Mouse (Mus musculus) forebrain, embryonic 16.5 days (tissue): ENCODE data around the gene Adamtsl1. TPM values are rescaled to one million over a fixed set of nuclear protein-coding genes. Genes with fewer than 3 reads are reported as not detected.

Source experiments
- ATAC-seq: fragments of 200-750 bp; cut with Nextera tagmentation; 2 replicates; pipeline ENCODE4 v1.8.0; 2017; ENCODE audit warnings: mild to moderate bottlenecking, moderate library complexity
- H3K27ac ChIP-seq: fragments of 300-500 bp; sonication (generic); 2 replicates; pipeline ENCODE4 v1.5.1; 2014; ENCODE audit warnings: low read length, control low read depth
- H3K27me3 ChIP-seq: fragments of 300-500 bp; sonication (generic); replicated peaks from 2 replicates; pipeline ENCODE4 v1.6.1; 2014; ENCODE audit warnings: low read length; ENCODE audit not compliant: control insufficient read depth, insufficient read depth
- H3K36me3 ChIP-seq: fragments of 300-500 bp; sonication (generic); 2 replicates; pipeline ENCODE4 v1.6.1; 2014; ENCODE audit not compliant: control insufficient read depth, insufficient read depth
- H3K4me1 ChIP-seq: fragments of 300-500 bp; sonication (generic); replicated peaks from 2 replicates; pipeline ENCODE4 v1.6.1; 2014; ENCODE audit warnings: low read length; ENCODE audit not compliant: control insufficient read depth, insufficient read depth
- H3K4me2 ChIP-seq: fragments of 300-500 bp; sonication (generic); 2 replicates; pipeline ENCODE4 v1.6.1; 2014; ENCODE audit warnings: mild to moderate bottlenecking, low read length, control low read depth
- H3K4me3 ChIP-seq: fragments of 300-500 bp; sonication (generic); replicated peaks from 2 replicates; pipeline ENCODE4 v1.5.1; 2014; ENCODE audit warnings: mild to moderate bottlenecking, low read length, control low read depth
- H3K9ac ChIP-seq: fragments of 300-500 bp; sonication (generic); replicated peaks from 2 replicates; pipeline ENCODE4 v1.6.1; 2014; ENCODE audit warnings: low read depth, low read length, control low read depth
- H3K9me3 ChIP-seq: fragments of 300-500 bp; sonication (generic); 2 replicates; pipeline ENCODE4 v1.6.1; 2016; ENCODE audit warnings: low read length; ENCODE audit not compliant: control insufficient read depth
- WGBS: fragments of 180-500 bp; shearing (Covaris S2); extraction: QIAGEN DNeasy Blood & Tissue Kit; methylation state at CpG from one replicate; pipeline ENCODE4 v1.1.7; 2014; 5-methylcytosine and 5-hydroxymethylcytosine counted together
- polyA plus RNA-seq: library from polyadenylated mRNA; unstranded; fragments of >200 nt; fragmentation: Nextera tagmentation; extraction: Ambion mirVana; gene quantifications from 2 replicates; pipeline ENCODE4 v1.2.1, GENCODE M21; 2015

Adamtsl1 gene
- polyA plus RNA-seq, 1 experiment from 2014 or later, result 6.7 TPM

GRCm38 (mm10) chr4:85529852-85530251, 15.9 kb downstream of the Adamtsl1 start:
- no peak overlapping the region for H3K4me3 ChIP-seq
- H3K36me3 ChIP-seq, result no peaks in the 10 kb centered on the region
- H3K9me3 ChIP-seq, result no peaks in the 10 kb centered on the region
- no peak overlapping the region for H3K9ac ChIP-seq
- H3K27me3 ChIP-seq, result no peaks in the 10 kb centered on the region
- WGBS, result 91% methylated on average over 1 of the region's 1 CpGs
- ATAC-seq, result no peak
- H3K4me2 ChIP-seq, result no peak overlapping the region
- no peaks in the 10 kb centered on the region for H3K4me1 ChIP-seq
- no peak overlapping the region for H3K27ac ChIP-seq

DNA sequence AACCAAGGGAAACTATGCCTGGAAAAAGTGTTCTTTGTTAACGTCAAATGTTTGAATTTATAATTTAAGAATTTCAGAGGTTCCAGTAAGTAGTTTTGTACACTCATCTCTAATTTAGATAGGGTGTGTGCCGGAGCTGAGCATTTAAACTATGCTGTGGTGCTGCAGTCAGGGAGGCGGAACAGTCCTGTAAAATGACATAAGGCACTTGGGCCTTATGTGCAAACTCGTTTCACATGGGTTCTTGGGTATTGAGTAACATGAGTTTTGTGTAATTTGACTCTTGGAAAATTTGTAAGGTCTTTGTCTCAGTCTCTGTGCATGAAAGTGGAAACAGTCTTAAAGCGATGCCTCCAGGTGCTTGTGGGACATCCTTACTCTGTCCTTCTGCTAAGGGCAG, 25.7 kb downstream of the Adamtsl1 start:
- no peak overlapping the region for H3K4me2 ChIP-seq
- ATAC-seq, result no peak
- no peaks in the 10 kb centered on the region for H3K27me3 ChIP-seq
- H3K9ac ChIP-seq, result no peak overlapping the region
- H3K4me3 ChIP-seq, result no peak overlapping the region
- no peaks in the 10 kb centered on the region for H3K4me1 ChIP-seq
- no peaks in the 10 kb centered on the region for H3K9me3 ChIP-seq
- no peaks in the 10 kb centered on the region for H3K36me3 ChIP-seq
- 81% methylated on average over 5 of the region's 5 CpGs for WGBS
- H3K27ac ChIP-seq, result no peak overlapping the region

DNA sequence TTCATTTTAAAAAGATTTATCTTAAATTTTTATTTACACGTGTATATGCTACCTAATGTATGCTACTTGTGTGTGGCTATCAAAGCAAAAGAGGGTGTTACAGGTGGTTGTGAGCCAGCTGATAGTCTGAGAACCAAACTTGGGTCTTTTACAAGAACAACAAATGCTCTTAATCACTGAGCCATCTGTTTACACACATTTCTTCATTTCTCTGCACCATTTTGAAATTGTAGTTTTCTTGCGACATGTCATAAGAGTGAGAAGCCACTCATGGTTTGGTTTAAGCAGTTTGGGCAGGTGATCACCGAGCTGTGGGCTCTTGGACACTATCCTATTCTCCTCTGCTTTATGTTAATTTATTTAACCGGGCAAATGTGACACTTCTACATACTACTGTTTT, 29.2 kb downstream of the Adamtsl1 start:
- no peak overlapping the region for H3K4me2 ChIP-seq
- ATAC-seq, result no peak
- 77% methylated on average over 4 of the region's 4 CpGs for WGBS

DNA sequence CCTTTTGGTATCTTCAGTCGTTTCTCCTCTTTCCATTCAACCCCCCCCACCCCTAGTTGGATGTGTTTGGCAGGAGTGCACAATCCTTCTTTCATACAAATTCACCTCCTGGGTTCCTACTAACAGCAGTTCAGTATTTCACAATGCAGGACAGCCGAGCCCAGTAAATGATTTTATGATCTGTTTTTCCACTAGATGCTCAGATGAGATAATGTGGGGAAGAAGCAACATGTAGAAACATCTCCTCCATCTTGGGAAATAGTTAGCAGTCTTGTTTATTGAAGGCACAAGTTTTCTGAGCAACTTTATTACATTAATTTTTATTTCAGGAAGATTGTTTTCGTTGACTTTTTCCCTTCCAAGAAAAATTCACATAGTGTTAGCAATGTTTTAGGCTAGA, 40.7 kb downstream of the Adamtsl1 start:
- no peaks in the 10 kb centered on the region for H3K27me3 ChIP-seq
- H3K27ac ChIP-seq, result no peak overlapping the region
- no peak overlapping the region for H3K4me2 ChIP-seq
- 48% methylated on average over 3 of the region's 3 CpGs for WGBS
- H3K9me3 ChIP-seq, result no peaks in the 10 kb centered on the region
- no peak overlapping the region for H3K4me3 ChIP-seq
- H3K36me3 ChIP-seq, result no peaks in the 10 kb centered on the region
- ATAC-seq, result no peak
- H3K9ac ChIP-seq, result no peak overlapping the region
- H3K4me1 ChIP-seq, result no peaks in the 10 kb centered on the region

More for the DNA sequence above, 29.2 kb downstream of the Adamtsl1 start:
- Histone ChIP-seq H3K9me3 (no peaks in the 10 kb centered on the region), H3K27ac (no peak overlapping the region), H3K9ac (no peak overlapping the region), H3K36me3 (no peaks in the 10 kb centered on the region), H3K27me3 (no peaks in the 10 kb centered on the region), H3K4me1 (no peaks in the 10 kb centered on the region), H3K4me3 (no peak overlapping the region)

DNA sequence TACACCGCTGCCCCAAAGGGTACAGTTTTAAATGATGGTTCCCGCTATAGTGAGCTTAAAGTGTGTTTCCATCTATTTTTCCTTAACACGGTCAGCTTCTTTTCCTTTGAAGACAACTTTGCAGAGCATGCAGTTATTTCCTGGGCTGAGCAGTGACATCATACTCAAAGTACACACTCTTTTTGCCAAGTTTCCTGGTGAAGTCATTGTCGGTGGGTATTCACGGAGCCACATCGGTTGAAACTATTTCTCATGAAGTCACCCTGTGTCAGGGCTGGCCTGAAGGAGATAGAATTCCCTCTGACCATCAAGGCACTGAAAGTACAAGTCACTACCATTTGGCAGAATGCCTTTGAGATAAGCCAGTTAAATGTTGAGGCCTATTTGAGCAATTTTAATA, 45.8 kb downstream of the Adamtsl1 start:
- Histone ChIP-seq H3K27ac (no peak overlapping the region), H3K27me3 (no peaks in the 10 kb centered on the region), H3K4me2 (no peak overlapping the region), H3K36me3 (no peaks in the 10 kb centered on the region), H3K4me3 (no peak overlapping the region), H3K9me3 (no peaks in the 10 kb centered on the region), H3K9ac (no peak overlapping the region), H3K4me1 (no peaks in the 10 kb centered on the region)
- ATAC-seq, result no peak
- 88% methylated on average over 6 of the region's 6 CpGs for WGBS

DNA sequence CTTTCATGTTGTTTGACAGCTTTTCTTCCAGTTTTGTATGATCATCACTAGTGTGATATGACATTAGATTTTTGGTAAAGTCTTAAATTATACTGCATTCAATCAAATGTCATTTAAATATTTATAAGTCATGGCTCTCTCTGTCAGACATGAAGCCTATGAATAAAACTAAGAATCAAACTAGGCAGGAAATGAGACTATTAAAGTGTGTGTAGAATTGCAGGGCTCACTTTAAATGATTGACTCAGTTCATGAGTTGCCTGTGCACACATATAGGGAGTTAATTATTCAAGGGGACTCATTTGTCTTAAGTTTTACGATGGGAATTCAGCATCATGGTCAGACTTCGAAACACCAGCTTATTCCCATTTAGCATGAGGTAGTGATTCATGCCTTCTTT, 71.5 kb downstream of the Adamtsl1 start:
- no peaks in the 10 kb centered on the region for H3K36me3 ChIP-seq
- ATAC-seq, result peak; percentile 49; the same call in 1 of the 2 replicates
- no peak overlapping the region for H3K4me2 ChIP-seq
- no peak overlapping the region for H3K27ac ChIP-seq
- no peak overlapping the region for H3K4me3 ChIP-seq
- H3K4me1 ChIP-seq, result no peaks in the 10 kb centered on the region
- no peaks in the 10 kb centered on the region for H3K9me3 ChIP-seq
- H3K27me3 ChIP-seq, result no peaks in the 10 kb centered on the region
- 78% methylated on average over 2 of the region's 2 CpGs for whole genome bisulfite sequencing
- no peak overlapping the region for H3K9ac ChIP-seq

DNA sequence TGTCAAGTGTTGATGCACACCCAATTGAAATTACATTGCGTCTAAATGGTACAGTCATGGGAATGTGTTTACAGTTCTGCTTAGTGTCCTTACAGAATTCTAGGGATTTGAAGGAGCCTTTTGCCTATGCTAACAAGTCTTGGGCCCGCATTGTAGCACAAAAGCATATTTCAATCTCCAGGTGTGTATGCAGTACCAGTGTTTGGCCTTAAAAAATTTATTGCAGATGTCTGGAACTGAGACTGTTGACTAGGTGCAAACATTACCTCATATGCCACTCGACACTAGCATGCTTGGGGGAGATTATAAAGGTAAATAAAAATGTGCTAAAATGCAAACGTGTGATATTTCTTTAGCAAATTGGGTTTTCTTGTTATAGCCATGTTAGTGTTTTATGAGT, 75.0 kb downstream of the Adamtsl1 start:
- Histone ChIP-seq H3K4me3 (no peak overlapping the region), H3K4me2 (no peak overlapping the region), H3K9me3 (no peaks in the 10 kb centered on the region), H3K27ac (no peak overlapping the region), H3K36me3 (no peaks in the 10 kb centered on the region), H3K9ac (no peak overlapping the region), H3K27me3 (no peaks in the 10 kb centered on the region), H3K4me1 (no peaks in the 10 kb centered on the region)
- ATAC-seq, result no peak
- WGBS, result 82% methylated on average over 4 of the region's 4 CpGs

GRCm38 (mm10) chr4:85591037-85591436, 77.1 kb downstream of the Adamtsl1 start:
- H3K36me3 ChIP-seq, result no peaks in the 10 kb centered on the region
- H3K27me3 ChIP-seq, result no peaks in the 10 kb centered on the region
- H3K9ac ChIP-seq, result no peak overlapping the region
- no peaks in the 10 kb centered on the region for H3K4me1 ChIP-seq
- no peak overlapping the region for H3K4me2 ChIP-seq
- 54% methylated on average over 7 of the region's 7 CpGs for WGBS
- H3K27ac ChIP-seq, result no peak overlapping the region
- no peaks in the 10 kb centered on the region for H3K9me3 ChIP-seq
- no peak for ATAC-seq
- H3K4me3 ChIP-seq, result no peak overlapping the region

- H3K36me3 ChIP-seq, result no peaks in the 10 kb centered on the region
- H3K4me1 ChIP-seq, result no peaks in the 10 kb centered on the region
- no peaks in the 10 kb centered on the region for H3K27me3 ChIP-seq
- H3K9ac ChIP-seq, result no peak overlapping the region
- H3K9me3 ChIP-seq, result no peaks in the 10 kb centered on the region
- no peak overlapping the region for H3K4me2 ChIP-seq
- H3K27ac ChIP-seq, result no peak overlapping the region
- ATAC-seq, result no peak
- H3K4me3 ChIP-seq, result no peak overlapping the region
These were observed 80.2 kb downstream of the Adamtsl1 start for GRCm38 (mm10) chr4:85594159-85594558.

- no peak for ATAC-seq
- no peaks in the 10 kb centered on the region for H3K36me3 ChIP-seq
- no peaks in the 10 kb centered on the region for H3K4me1 ChIP-seq
- H3K27me3 ChIP-seq, result no peaks in the 10 kb centered on the region
- H3K27ac ChIP-seq, result no peak overlapping the region
- H3K9me3 ChIP-seq, result no peaks in the 10 kb centered on the region
- no peak overlapping the region for H3K4me3 ChIP-seq
- no peak overlapping the region for H3K4me2 ChIP-seq
- 53% methylated on average over 3 of the region's 3 CpGs for WGBS
- no peak overlapping the region for H3K9ac ChIP-seq
These were observed 99.4 kb downstream of the Adamtsl1 start for GRCm38 (mm10) chr4:85613331-85613730.
